Mouse (Mus musculus): ENCODE results near the gene Mpp5.

Gene Mpp5

DNA sequence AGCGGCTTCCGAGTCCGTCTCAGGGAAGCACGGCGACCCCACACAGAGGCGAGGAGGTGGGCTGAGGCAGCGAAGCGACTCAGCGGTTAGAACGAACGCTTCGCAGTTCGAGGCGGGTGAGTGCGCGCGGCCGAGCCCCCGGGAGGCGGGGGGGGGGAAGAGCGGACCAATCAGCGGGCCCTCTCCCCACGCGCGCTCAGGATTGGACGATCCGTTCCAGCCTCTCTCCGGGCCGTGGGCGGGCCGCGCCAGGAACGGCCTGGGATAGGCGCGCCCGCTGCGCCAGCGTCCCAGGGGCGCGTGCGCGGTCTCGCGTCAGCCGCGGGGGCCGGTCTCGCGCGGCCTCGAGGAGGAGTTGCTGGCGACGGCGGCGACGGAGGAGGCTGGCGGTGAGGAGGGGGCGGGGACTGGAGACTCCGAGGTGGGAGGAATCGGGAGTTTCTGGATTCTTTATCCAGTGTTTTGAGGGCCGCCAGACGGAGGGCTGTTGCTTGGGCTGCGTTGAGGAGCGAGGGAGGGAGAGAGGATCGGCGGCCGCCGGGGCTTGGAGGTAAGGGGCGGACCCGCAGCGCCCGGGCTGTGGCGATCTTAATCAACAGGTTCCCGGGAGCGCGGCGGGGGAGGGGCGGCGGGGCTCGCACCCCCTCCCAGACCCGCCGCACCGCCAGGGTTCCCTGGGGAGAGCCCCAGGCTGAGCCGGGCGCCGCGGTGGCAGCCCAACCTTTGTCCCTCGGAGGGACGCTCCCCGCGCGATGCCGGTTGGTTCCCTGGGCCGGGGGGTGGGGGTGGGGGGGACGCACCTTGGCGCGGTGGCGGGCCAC lies at the start of gene Mpp5:
TSS of gene Mpp5 (plus strand) at position 351 of the 821 bp plus-strand sequence.
- DNase-seq: peak; percentile 98

DNA sequence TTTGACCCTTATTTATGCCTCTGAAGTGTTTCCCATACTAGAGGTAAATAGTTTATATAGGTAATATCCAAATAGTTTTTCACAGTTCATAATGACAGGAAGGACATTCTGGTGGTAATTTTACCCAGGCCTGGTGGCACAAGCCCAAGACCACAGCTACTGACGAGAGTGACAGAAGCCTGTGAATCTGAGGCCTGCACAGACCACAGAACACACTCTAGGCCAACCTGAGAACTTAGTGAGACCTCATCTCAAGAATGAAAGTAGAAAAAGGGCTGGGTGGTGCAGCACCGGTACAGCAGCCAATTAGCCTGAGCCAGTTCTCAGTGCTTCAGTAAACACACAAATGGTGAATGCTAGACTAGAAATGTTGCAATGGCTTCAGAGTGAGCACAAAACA lies 30.9 kb upstream of the Mpp5 start:
- no peak for DNase-seq

DNA sequence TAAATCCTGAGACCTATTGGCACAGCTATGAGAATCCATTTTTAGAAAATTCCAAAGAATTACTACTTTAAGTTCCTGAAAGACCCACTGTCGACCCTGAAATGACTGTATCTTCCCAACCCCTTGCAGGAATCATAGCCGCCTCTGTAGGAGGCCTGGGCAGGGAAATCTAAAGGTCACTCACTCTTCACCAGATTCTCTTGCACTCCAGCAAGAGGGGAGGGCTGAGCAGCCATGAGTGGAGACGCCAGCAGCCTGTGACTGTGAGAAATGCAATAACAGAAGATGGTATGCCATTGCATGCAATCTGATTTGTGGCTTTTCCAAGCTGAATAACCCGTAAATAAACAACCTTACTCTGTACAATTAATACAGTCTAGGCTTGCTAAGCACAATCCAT lies 21.0 kb upstream of the Mpp5 start:
- peak; percentile 34 for DNase-seq

DNA sequence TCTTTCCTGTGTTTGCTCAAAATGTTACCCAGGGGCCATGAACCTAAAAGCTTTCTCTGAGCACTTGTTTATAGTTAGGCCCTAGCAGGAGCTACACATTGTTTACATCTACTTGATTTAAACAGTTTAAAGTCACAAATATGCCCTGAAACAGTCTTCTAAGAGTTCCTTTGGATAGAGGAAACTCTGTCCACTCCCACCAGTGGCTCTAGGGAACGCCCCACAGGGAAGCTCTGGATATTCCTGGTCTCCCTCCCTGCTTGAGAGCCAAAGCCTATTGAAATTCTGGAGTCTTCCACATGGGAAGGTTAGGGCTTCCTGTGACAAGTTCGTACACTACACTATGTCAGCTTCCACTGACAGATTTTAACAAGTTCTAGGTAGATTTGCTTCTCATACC lies 9.1 kb upstream of the Mpp5 start:
- no peak for DNase-seq

DNA sequence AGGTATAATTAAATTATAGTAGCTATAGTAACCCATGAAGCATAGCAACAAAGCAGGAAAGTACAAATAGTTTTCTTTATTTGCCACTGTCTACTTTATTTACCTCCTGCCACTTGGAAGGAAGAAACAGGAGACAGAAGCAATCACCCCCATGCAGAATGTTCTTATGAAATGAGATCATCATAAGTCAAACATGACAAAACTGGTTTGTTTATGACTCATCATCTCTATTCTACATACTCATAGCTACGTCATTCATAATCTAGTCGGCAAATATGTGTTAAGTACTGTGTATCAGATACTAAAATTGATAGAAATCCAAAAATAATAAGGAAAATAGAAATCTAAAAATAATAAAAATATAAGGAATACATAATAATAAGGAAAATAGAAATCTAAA lies 8.4 kb upstream of the Mpp5 start:
- no peak for DNase-seq

DNA sequence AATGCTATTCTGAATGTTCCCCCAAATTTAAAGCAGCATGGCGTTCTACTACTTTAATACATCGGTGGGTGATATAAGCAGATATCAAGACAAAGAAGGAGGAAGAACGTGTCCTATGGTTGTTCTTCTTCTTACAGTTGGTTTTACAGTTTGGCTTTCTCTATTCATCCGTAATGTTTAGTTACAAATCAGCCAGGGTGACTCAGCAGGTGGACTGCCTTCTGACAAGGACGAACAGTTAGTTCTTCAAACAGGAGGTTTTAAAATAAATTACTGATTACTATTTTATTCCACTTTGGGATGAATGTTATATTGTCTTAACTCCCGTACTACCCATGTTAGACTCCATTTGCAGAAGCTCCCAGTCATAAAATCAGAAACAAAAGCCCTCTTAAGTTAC lies 2.5 kb upstream of the Mpp5 start:
- DNase-seq: no peak

DNA sequence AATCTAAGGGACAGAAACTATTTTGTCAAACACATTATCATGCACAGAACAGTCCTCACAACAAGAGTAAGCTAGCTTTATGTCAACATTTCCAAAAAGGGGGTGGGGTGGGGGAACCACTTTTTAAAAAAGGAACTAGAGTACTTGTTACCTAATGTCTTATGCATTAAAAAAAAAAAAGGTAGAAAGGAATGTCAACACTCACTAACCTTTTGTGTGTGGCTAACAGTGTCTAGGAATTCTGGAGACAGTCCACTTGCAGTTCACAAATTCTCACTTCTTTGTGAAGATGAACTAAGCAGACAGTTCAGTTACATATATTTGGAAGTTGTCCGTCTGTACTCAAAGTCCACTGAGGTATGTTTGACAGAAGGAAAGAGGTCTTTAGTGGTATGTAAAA lies 1.3 kb upstream of the Mpp5 start:
- DNase-seq: no peak

DNA sequence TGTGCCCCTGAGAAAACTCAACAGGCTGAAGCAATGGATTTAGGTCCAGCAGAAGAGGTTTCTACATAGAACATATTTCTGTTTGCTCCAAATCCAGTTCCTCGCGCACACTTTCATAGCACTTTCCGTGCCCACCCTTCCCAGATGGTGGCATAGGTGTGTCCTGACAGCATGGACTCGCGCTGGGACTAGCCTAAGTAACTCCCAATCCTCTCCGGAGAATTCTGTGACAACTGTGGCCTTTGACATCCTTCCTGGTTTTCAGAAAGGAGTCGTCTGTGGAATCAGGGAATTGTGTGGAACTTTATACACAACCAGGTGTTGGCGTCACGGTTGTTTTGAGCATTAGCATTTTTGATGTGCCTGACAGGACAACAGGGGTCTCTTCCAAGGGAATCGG lies 594 bp upstream of the Mpp5 start:
- no peak for DNase-seq

DNA sequence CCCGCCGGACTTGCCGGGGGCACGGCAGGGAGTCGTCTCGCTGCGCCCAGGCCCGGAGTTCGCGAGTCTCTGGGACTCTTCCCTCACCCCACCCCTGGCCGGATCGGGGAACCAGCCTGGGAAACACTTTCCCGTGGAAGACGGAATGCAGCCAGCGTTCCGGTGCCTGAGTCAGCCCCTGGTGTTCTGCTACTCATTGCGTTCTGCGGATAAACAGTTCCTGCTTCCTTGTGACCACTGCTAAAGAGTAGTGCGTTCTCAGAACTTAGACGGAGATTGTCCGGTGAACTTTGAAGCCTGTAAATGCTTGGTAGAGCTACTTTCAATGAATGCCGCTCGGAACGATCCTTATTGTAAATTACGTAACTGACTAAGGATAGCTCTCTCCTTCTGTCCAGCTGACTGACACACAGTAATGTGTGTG lies 683 bp downstream of the Mpp5 start:
- peak; percentile 78 for DNase-seq

DNA sequence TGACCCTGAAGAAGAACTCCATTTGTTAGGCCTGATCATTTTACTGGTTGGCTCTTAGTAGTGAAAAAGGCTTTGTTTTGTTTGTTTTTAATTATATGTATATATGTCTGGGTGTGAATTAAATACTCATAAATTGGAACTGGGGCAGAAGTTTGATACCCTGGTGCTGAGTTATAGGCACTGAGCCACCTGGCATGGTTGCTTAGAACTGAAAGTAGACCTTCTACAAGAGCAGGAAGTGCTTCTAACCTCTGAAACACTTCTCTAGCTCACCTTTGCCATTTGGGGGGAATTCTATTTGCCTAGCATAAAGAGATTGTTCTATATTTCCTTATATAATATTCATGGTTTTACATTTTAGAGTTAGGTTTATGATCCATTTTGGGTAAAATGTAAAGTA lies 13.3 kb downstream of the Mpp5 start:
- no peak for DNase-seq

DNA sequence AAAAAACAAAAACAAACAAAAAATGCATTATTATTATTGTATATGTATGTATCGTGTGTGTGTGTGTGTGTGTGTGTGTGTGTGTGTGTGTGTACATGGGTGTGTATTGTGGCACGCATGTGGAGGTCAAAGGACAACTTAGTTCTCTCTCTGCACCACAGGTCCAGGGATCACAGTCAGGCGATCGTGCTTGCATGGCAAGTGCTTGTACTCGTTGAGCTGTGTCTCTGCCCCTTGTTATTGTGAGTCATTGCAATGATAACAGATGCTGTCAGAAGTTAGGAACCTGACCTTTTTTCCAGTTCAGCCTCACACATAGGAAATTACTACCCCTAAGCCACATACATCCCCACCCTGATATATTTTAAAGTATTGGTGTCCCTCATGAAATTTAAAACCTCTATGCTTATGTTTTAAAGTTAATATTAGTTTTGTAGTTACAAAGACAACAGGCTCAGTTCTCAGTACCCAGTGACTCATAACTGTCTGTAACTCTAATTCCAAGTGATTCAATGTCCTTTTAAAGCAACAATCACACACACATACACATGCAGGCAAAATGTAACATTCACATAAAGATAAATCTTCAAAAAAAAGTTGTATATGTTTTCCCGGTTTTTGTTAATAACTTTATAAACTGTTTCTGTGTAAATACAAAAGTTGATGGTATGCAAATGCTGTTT lies 20.5 kb downstream of the Mpp5 start:
- no peak for DNase-seq

DNA sequence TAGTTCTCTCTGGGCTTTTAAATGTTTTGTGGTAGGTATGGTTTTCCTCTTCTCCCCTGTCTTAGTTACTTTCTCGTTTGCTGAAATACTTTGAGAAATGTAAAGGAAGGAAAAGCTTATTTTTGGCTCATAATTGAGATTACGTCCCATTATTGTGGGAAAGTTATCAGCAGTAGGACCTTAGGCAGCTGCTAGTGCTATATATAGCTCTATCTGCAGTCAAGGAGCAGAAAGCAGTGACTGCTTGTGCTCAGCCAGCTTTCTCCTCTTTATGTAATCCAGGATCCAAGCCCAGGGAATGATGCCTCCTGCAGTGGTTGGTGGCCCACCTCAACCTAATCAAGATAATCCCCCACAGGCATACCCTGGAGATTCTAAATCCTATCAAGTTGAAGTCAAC lies 24.5 kb downstream of the Mpp5 start:
- no peak for DNase-seq

DNA sequence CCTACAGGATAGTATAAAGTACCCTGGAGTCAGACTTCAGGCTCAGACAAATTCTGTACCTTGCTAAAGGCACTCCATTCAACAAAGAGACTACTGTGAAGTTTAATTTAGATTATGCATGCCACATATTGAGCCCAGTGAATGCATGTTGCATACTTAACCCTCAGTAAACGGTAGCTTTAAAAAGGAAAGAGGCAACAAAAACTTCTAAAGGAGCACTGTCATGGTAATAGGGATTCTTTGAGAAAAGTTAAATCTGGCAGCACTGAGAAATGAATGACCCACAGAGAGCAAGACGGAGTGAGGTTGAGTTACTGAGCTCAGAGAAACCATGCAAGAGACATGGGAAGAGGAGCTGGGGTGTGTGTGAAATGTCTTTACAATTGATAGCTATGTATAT lies 29.2 kb downstream of the Mpp5 start:
- no peak for DNase-seq

DNA sequence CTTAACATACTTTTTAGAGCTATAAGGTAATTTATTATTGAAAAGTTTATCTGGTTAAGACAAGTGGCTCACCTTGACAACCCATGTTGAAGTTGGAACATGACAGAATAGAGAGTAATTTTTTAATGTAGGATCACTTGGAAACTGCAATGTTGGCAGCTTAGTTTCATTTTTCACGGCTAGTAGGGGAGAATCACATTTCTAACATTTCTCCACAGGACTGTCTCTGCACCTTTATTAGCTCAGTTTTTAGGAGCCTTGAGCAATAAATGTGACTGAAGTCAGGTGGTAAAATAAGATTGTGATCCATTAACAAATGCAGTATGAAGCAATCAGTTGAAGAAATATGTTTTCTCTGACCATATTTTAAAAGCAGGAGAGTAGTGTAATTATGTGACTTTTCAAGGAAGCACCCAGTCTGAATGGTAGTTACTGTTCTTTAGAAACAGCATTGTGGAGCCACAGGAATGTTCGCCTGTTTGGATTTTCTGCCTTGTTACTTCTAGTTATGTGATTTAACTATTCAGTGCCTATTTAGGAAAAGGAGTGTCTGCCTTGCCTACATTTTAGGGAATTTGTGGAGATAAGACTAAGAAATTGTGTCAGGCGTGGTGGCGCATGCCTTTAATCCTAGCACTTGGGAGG lies 29.8 kb downstream of the Mpp5 start:
- no peak for DNase-seq

DNA sequence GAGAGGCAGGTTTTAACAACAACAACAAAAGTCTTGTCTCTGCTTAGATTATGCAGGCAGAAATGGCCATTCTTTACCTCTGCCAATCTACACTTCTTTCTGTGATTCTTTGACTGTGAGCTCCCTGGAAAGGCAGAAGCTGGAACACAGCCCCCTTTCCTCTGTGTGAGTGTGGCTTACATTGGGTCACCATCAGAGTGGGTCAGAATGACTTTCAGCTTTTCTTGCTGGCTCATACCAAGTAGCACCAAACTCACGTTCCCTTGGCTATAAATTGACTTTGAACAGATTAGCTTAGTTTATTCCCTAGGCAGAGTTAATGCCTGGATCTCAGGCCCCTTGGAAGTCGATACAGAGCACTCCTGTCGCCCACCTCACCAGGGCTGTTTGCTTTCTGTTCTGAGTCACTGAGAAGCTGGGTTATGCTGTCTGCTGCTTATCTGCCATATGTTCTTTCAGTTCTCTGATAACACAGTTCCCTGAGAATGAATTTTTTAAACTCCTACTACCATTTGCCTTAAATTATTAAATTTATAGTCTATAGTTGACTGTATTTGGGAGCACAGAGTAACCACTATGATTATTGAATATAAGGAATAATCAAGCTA lies 39.7 kb downstream of the Mpp5 start:
- DNase-seq: no peak

DNA sequence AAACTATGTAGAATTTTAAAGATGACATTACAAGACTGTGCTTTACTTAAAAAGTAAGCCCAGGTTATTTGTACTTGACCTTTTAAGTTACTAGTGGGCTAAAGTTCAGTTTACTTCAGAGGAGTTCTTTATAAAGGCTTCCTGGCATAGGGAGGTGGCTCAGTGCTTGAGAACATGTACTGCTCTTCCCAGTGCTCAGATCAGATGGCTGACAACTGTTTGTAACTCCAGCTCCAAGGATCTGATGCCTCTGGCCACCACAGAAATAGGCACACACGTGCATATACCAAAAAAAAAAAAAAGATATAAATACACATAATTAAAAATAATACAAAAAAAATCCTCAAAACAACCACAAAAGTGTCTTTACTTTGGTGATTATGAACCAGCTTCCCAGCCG lies 42.1 kb downstream of the Mpp5 start:
- DNase-seq: no peak

DNA sequence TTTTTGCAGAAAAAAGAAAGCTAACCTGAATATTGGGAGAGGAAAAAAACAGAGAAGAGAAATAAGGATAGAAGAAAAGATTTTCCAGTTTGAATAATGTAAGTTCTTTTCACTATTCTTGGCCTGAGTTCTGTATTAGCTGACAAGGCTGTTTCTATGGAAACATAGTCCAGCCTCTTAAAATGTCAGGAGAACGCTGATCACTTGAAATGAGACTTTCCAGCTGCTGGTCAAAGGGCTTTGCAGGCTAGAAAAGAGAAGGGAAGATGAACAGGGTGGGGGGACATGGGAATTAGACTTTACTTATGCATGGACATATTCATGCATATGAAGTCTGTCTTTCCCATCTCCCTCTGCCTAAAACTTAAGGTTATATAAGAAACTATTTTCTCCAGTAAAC lies 45.5 kb downstream of the Mpp5 start:
- DNase-seq: peak; percentile 22

DNA sequence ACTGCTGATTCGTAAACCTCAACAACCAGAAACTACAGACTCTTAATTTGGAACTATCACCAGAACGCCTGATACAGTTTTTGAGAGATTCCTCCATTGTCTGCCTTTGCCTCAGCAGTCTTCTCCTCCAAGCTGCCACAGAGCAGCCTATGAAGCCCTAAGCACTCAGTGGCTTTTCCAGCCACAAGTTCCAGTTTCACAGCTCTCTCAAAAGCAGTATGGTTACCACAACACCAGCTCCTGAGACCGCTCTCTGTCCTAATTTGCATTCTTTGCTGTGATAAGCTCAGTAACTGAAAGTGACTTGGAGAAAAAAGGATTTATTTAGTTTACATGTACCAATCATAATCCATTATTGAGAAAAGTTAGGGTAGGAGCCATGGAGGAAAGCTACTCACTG lies 51.3 kb downstream of the Mpp5 start:
- no peak for DNase-seq

DNA sequence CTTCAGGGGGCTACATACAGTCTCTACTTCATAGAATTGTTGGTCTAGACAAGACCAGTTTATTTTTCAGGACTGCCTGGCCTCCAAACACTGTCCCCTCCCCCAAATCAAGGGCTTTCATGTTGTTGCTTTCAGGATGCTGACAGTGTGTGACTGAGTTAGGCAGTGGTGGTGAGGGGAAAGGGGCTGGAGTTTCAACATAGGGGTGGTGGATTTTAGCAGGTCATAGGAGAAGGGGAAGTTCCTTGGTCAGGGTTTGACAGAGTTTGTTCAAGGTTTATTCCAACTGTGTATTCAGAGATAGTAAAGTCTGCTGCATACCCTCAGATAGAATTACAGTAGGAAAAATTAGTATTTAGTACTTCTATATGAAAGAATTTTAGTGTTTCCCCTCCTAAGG lies 53.1 kb downstream of the Mpp5 start:
- no peak for DNase-seq

DNA sequence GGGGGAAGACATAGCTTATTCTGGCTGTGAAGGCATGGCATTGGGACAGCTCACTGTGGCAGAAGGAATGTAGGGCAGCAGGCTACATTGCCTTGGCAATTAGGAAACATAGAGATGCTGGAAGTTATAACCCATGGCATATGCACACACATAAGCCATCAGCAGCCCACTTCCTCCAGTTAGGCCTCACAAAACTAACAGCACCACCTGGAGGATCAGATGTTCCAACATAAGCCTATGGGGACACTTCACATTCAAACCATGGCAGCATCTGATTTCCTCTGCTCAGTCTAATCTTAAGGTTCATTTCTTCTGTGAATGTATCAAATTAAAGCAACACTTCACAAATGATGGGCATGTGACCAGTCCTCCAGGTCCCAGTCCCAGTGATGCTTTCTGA lies 65.7 kb downstream of the Mpp5 start:
- DNase-seq: peak; percentile 16

DNA sequence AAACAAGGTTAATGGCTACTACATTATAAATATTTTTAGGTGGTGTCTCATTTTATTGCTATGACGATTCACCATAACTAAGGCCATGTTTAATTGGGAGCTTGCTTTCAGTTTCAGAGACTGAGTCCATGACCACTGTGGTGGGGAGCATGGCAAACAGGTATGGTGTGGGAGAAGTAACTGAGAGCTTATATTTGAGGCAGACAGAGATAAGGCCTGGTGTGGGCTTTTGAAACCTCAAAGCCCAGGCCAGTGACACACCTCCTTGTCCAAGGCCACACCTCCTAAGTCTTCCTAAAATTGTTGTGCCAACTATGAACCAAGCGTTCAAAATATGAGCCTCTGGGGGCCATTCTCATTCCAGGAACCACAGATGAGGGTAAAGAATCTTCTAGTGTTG lies 85.8 kb downstream of the Mpp5 start:
- DNase-seq: no peak

DNA sequence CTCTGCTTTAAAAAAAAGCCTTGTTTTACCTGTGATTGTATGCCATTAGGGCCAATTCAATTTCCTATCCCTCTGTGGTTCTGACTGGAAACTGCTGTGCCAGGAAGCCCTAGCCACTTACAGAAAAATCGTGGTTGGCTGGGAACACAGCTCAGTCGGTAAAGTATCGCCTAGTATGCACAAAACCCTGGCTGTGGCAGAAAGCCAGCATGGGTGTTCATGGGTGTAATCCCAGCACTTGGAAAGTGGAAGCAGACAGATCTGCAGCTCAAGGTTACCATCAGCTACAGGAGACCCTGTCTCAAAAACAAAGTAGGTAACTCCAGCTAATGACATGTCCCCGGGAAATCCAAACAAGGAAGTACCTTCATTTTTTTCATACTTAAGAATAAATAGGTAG lies 91.2 kb downstream of the Mpp5 start:
- peak; percentile 43 for DNase-seq

DNA sequence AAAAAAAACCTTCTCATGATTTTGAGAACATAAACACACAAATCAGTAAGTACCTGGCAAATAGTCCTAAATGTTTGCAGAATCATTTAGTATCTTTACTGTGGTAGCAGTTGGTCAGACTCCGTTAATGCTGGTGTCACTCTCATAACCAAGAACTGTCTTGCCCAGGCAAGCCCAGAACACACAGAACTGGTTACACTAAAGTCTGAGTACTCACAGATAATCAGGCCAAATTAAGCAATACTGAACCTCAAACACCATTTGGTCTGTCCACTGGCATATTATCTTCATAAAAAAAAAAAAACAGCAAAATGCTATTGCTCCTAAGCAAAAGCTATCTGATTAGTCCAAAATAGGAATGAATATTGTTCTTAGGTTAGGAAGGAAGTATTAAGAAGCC lies 93.7 kb downstream of the Mpp5 start:
- DNase-seq: no peak

DNA sequence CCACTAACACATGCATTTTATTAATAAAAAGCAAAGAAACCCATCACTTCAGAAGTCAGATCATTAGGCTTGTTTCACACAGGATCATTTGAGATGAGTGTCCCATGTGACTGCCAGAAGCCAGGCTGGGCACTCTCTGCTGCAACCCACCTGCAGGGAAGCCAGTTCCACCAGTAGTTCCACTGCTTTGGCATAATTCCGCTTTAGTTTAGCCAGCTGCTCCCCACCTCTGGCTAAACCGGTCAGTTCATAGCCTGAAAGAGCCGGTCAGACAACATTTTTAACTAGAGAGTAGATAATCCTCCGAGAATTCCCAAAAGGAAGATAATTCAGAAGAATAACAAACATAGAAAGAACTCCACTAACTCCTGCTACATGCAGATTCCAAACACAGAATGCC lies 99.5 kb downstream of the Mpp5 start:
- DNase-seq: no peak
